Mouse (Mus musculus) neural tube, embryonic 15.5 days (tissue): ENCODE data around the gene Tectb. TPM values are rescaled to one million over a fixed set of nuclear protein-coding genes. Genes with fewer than 3 reads are reported as not detected.

ENCODE experiments used
- ATAC-seq: fragments of 200-750 bp; cut with Nextera tagmentation; 2 replicates; pipeline ENCODE4 v1.8.0; 2017; ENCODE audit warnings: mild to moderate bottlenecking, moderate TSS enrichment, moderate library complexity; ENCODE audit not compliant: low FRiP score
- H3K27ac ChIP-seq: fragments of 300-500 bp; sonication (generic); replicated peaks from 2 replicates; pipeline ENCODE4 v1.5.1; 2015; ENCODE audit warnings: mild to moderate bottlenecking, inconsistent platforms
- H3K27me3 ChIP-seq: fragments of 300-500 bp; sonication (generic); replicated peaks from 2 replicates; pipeline ENCODE4 v1.6.1; 2015; ENCODE audit warnings: inconsistent platforms
- H3K36me3 ChIP-seq: fragments of 300-500 bp; sonication (generic); 2 replicates; pipeline ENCODE4 v1.6.1; 2015; ENCODE audit warnings: inconsistent platforms
- H3K4me1 ChIP-seq: fragments of 300-500 bp; sonication (generic); 2 replicates; pipeline ENCODE4 v1.6.1; 2015; ENCODE audit warnings: inconsistent platforms
- H3K4me2 ChIP-seq: fragments of 300-500 bp; sonication (generic); 2 replicates; pipeline ENCODE4 v1.6.1; 2015; ENCODE audit warnings: inconsistent platforms, mild to moderate bottlenecking, moderate library complexity
- H3K4me3 ChIP-seq: fragments of 300-500 bp; sonication (generic); replicated peaks from 2 replicates; pipeline ENCODE4 v1.5.1; 2015; ENCODE audit warnings: mild to moderate bottlenecking, inconsistent platforms
- H3K9ac ChIP-seq: fragments of 300-500 bp; sonication (generic); replicated peaks from 2 replicates; pipeline ENCODE4 v1.6.1; 2015; ENCODE audit warnings: mild to moderate bottlenecking, inconsistent platforms
- H3K9me3 ChIP-seq: fragments of 300-500 bp; sonication (generic); replicated peaks from 2 replicates; pipeline ENCODE4 v1.6.1; 2016; ENCODE audit warnings: inconsistent platforms
- WGBS: fragments of 180-500 bp; shearing (Covaris S2); methylation state at CpG from one replicate; pipeline ENCODE4 v1.1.7; 2015; ENCODE audit warnings: mixed read lengths; 5-methylcytosine and 5-hydroxymethylcytosine counted together
- polyA plus RNA-seq: library from polyadenylated mRNA; unstranded; fragments of >200 nt; fragmentation: Nextera tagmentation; extraction: Ambion mirVana; gene quantifications from 2 replicates; pipeline ENCODE4 v1.2.1, GENCODE M21; 2015

Gene Tectb
- polyA plus RNA-seq, 1 experiment from 2014 or later = not detected

DNA sequence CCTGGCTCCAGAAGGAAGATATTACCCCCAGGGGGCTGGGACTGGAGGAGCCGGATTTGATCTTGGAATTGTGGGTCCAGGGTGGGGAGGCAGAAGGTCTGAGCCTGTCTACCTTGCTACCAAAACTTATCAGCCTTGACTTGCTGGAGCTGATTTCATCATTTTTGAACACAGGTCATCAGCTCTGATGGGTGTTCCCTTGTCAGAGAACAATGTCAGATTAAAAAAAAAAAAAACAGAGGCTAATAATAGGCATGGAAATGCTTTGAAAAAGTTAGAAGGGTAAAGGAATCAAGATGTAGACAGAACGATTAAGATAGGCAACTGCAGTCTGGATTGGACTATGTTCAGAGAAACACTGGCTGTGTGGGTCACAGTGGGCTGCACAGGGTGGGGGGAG is 11.1 kb downstream of the Tectb start:
- WGBS = 80% methylated on average over 2 of the region's 2 CpGs
- ATAC-seq = no peak

GRCm38 (mm10) chr19:55192254-55192945 is 11.9 kb downstream of the Tectb start:
- no peaks in the 10 kb centered on the region for H3K36me3 ChIP-seq
- H3K9me3 ChIP-seq = no peaks in the 10 kb centered on the region
- H3K9ac ChIP-seq = no peak overlapping the region
- ATAC-seq = no peak
- H3K27me3 ChIP-seq = no peaks in the 10 kb centered on the region
- no peak overlapping the region for H3K4me2 ChIP-seq
- no peaks in the 10 kb centered on the region for H3K4me1 ChIP-seq
- 92% methylated on average over 21 of the region's 21 CpGs for WGBS
- H3K4me3 ChIP-seq = no peak overlapping the region
- H3K27ac ChIP-seq = no peak overlapping the region

More for the DNA sequence above, 11.1 kb downstream of the Tectb start:
- Histone ChIP-seq H3K4me3 (no peak overlapping the region), H3K9me3 (no peaks in the 10 kb centered on the region), H3K27ac (no peak overlapping the region), H3K27me3 (no peaks in the 10 kb centered on the region), H3K9ac (no peak overlapping the region), H3K36me3 (no peaks in the 10 kb centered on the region), H3K4me1 (no peaks in the 10 kb centered on the region), H3K4me2 (no peak overlapping the region)

DNA sequence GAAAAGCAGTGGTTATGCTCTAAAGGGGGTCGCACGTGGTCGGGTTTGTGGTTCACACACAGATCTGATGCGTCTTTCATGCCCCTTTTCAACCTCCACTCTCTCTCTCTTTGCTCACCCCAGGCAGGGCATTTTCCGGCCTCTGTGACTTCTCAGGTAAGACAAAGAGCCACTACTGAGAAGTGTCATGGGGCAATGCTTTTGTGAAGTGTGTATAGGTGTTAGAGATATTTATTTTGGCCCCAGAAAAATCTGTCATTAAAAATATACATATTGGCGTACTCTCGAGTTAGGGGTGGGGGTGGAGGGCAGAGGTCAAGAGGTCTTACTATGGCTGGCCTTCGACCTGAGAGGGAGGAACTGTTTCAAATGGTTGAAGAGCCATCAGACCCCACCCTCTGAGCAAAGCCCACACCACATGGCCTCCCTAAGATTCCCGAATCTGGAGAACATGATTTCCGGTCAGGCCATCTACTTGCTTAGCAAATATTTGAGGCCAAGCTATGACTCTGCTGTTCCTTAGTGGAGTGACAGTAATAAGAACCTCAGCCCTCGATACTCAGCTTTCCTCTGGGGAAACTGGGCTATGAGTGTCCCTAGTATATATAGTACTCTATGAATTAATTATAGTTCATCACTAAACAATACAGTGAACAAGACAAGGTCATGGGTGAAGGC is 13.3 kb downstream of the Tectb start:
- Histone ChIP-seq H3K27me3 (no peaks in the 10 kb centered on the region), H3K4me1 (no peaks in the 10 kb centered on the region), H3K4me2 (no peak overlapping the region), H3K9me3 (no peaks in the 10 kb centered on the region), H3K36me3 (no peaks in the 10 kb centered on the region), H3K4me3 (no peak overlapping the region), H3K27ac (no peak overlapping the region), H3K9ac (no peak overlapping the region)
- 73% methylated on average over 11 of the region's 11 CpGs for WGBS
- ATAC-seq = no peak

DNA sequence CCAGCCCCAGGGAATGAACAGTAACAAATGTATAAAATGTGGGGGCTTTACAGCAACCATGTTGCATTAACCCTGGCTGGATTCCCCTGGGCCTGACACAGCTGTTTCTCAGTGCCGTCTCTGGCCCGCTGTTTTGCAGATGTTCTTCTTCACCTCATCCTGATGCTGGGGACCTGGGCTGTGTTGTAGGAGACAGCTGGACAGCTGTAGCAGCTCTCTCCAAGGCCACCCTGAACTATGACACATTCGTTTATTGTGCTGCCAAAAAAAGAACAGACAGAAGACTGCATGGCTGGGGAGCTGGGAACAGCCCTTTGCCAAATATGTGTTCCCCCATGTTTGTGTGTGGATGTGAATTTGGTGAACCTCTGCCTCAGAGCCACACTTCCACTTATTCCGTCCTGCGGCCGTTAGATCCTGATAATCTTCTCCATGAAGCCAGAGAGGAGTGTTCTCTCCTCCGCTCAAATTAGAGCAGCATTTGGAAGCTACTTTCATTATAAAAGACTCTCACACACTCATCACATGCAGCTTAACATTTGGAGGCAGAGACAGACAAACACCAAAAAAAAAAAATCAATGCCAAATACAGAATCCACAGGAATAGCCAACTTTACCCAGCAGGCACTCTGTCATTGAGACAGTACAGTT is 14.1 kb downstream of the Tectb start:
- no peak overlapping the region for H3K4me2 ChIP-seq
- no peak for ATAC-seq
- no peaks in the 10 kb centered on the region for H3K9me3 ChIP-seq
- no peaks in the 10 kb centered on the region for H3K27me3 ChIP-seq
- no peaks in the 10 kb centered on the region for H3K36me3 ChIP-seq
- H3K27ac ChIP-seq = no peak overlapping the region
- H3K4me3 ChIP-seq = no peak overlapping the region
- no peaks in the 10 kb centered on the region for H3K4me1 ChIP-seq
- H3K9ac ChIP-seq = no peak overlapping the region
- WGBS = 85% methylated on average over 7 of the region's 7 CpGs

- H3K4me1 ChIP-seq = no peaks in the 10 kb centered on the region
- no peak overlapping the region for H3K4me3 ChIP-seq
- no peak overlapping the region for H3K27ac ChIP-seq
- no peaks in the 10 kb centered on the region for H3K27me3 ChIP-seq
- no peak for ATAC-seq
- no peaks in the 10 kb centered on the region for H3K36me3 ChIP-seq
- H3K9ac ChIP-seq = no peak overlapping the region
- H3K9me3 ChIP-seq = no peaks in the 10 kb centered on the region
- no peak overlapping the region for H3K4me2 ChIP-seq
- 93% methylated on average over 3 of the region's 3 CpGs for whole genome bisulfite sequencing
Observed at GRCm38 (mm10) chr19:55195574-55195973, 15.0 kb downstream of the Tectb start.

DNA sequence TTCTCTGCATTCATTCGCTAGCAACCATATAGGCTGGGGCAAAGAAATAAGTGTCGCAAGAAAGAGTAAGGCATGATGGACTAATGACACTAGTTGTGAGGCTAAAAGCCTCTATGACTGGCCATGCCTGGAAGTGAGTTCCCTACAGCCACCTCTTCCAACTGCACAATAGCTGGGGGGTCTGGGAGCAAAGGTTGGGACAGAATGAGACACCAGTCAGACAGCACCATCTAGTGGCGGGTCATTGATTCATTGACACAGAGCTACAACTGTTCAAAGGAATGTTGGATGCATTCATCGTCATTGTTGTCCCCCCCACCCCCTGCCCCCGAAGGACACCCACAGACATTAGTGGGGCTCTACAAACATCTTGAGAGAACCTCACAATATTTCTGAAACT is 17.8 kb downstream of the Tectb start:
- Histone ChIP-seq H3K4me3 (no peak overlapping the region), H3K4me1 (no peaks in the 10 kb centered on the region), H3K27me3 (no peaks in the 10 kb centered on the region), H3K9me3 (no peaks in the 10 kb centered on the region), H3K4me2 (no peak overlapping the region), H3K9ac (no peak overlapping the region), H3K27ac (no peak overlapping the region), H3K36me3 (no peaks in the 10 kb centered on the region)
- no peak for ATAC-seq
- WGBS = 33% methylated on average over 5 of the region's 5 CpGs

- H3K36me3 ChIP-seq = no peaks in the 10 kb centered on the region
- H3K27ac ChIP-seq = no peak overlapping the region
- H3K4me3 ChIP-seq = no peak overlapping the region
- 0 out of 2 replicates have a peak, but pooled peaks cover 3% of the 10 kb centered on the region for H3K27me3 ChIP-seq
- no peak overlapping the region for H3K9ac ChIP-seq
- H3K9me3 ChIP-seq = no peaks in the 10 kb centered on the region
- no peaks in the 10 kb centered on the region for H3K4me1 ChIP-seq
- 0 out of 2 replicates have a peak, but pooled peaks have one; percentile 47 for ATAC-seq
- no peak overlapping the region for H3K4me2 ChIP-seq
- WGBS = 39% methylated on average over 8 of the region's 8 CpGs
Observed at GRCm38 (mm10) chr19:55206482-55207138, 26.1 kb downstream of the Tectb start.

GRCm38 (mm10) chr19:55207205-55207604 is 26.7 kb downstream of the Tectb start:
- Histone ChIP-seq H3K9ac (no peak overlapping the region), H3K4me1 (no peaks in the 10 kb centered on the region), H3K27me3 (0 out of 2 replicates have a peak, but pooled peaks cover 3% of the 10 kb centered on the region), H3K36me3 (no peaks in the 10 kb centered on the region), H3K4me2 (no peak overlapping the region), H3K9me3 (no peaks in the 10 kb centered on the region), H3K4me3 (no peak overlapping the region), H3K27ac (no peak overlapping the region)
- WGBS = 53% methylated on average over 6 of the region's 6 CpGs
- no peak for ATAC-seq

- H3K36me3 ChIP-seq = no peaks in the 10 kb centered on the region
- H3K4me1 ChIP-seq = no peaks in the 10 kb centered on the region
- no peak for ATAC-seq
- 0 out of 2 replicates have a peak, but pooled peaks cover 3% of the 10 kb centered on the region for H3K27me3 ChIP-seq
- no peaks in the 10 kb centered on the region for H3K9me3 ChIP-seq
- H3K4me3 ChIP-seq = no peak overlapping the region
- 70% methylated on average over 25 of the region's 25 CpGs for WGBS
- no peak overlapping the region for H3K27ac ChIP-seq
- H3K9ac ChIP-seq = no peak overlapping the region
- no peak overlapping the region for H3K4me2 ChIP-seq
Observed at GRCm38 (mm10) chr19:55207746-55208538, 27.4 kb downstream of the Tectb start.

- ATAC-seq = no peak
- Histone ChIP-seq H3K4me2 (no peak overlapping the region), H3K36me3 (no peaks in the 10 kb centered on the region), H3K9ac (no peak overlapping the region), H3K4me3 (no peak overlapping the region), H3K27ac (no peak overlapping the region), H3K9me3 (no peaks in the 10 kb centered on the region), H3K4me1 (no peaks in the 10 kb centered on the region), H3K27me3 (0 out of 2 replicates have a peak, but pooled peaks cover 3% of the 10 kb centered on the region)
- 79% methylated on average over 4 of the region's 4 CpGs for WGBS
Observed at GRCm38 (mm10) chr19:55208654-55209053, 28.1 kb downstream of the Tectb start.

DNA sequence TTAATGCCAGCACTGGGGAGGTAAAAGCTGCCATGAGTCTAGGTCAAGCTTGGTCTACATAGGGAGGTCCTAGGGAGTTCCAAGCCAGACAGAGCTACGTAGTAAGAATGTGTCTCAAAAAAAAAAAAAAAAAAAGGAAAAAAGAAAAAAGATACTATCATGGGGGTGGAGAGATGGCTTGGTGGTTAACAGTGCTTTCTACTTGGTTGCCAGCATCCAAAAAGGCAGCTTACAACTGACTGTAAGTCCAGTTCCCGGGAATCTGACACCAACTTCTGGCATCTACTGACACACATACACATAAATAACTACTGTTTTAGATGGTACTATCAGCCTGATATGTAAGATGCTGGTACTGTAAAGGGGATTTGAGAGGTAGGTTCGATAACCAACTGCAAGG is 28.6 kb downstream of the Tectb start:
- H3K4me1 ChIP-seq = no peaks in the 10 kb centered on the region
- WGBS = 84% methylated on average over 3 of the region's 3 CpGs
- H3K4me2 ChIP-seq = no peak overlapping the region
- ATAC-seq = no peak
- 0 out of 2 replicates have a peak, but pooled peaks cover 3% of the 10 kb centered on the region for H3K27me3 ChIP-seq
- no peaks in the 10 kb centered on the region for H3K9me3 ChIP-seq
- no peak overlapping the region for H3K4me3 ChIP-seq
- no peak overlapping the region for H3K9ac ChIP-seq
- H3K36me3 ChIP-seq = no peaks in the 10 kb centered on the region
- H3K27ac ChIP-seq = no peak overlapping the region
